Mouse (Mus musculus): ENCODE results near the gene Srsf2. TPM values are rescaled to one million over a fixed set of nuclear protein-coding genes. Genes with fewer than 3 reads are reported as not detected.
"Not testable (repeated sequence)": the region's sequence is repeated elsewhere in the genome, so short reads cannot be mapped to it uniquely, and the experiment has no call there.

Gene Srsf2
- 528 and 578 TPM in 2 replicates for polyA plus RNA-seq (2015; fragmentation: Nextera tagmentation; extraction: Ambion mirVana)

- ATAC-seq (ENCODE audit: insufficient read depth, low FRiP score), result peak; percentile 91
- WGBS, result under 1% methylated on average over 68 of the region's 74 CpGs
- Histone ChIP-seq H3K36me3 (ENCODE audit: control insufficient read depth, insufficient read depth, low read length) (peaks cover 5% of the 10 kb centered on the region; the same call in 1 of the 2 replicates), H3K27me3 (ENCODE audit: control insufficient read depth, insufficient read depth, low read length) (no peaks in the 10 kb centered on the region), H3K27ac (ENCODE audit: low read length) (peak within 1 kb of the TSS; percentile 99), H3K4me2 (ENCODE audit: low read depth, low read length) (peak within 1 kb of the TSS; percentile 86), H3K4me1 (ENCODE audit: control insufficient read depth, insufficient read depth, low read length) (peaks cover 17% of the 10 kb centered on the region), H3K4me3 (replicated peaks; ENCODE audit: low read length) (peak within 1 kb of the TSS; percentile 99), H3K9ac (ENCODE audit: low read length) (peak within 1 kb of the TSS; percentile 98), H3K9me3 (replicated peaks; ENCODE audit: control insufficient read depth, low read length) (no peaks in the 10 kb centered on the region)
These were observed at the start of gene Srsf2 for GRCm38 (mm10) chr11:116852891-116853511. Gene Srsf2 (minus strand): TSS chr11:116853094.

GRCm38 (mm10) chr11:116902588-116902987, 49.7 kb upstream of the Srsf2 start:
- H3K4me2 ChIP-seq (ENCODE audit: low read depth, low read length); H3K4me1 ChIP-seq (ENCODE audit: control insufficient read depth, insufficient read depth, low read length); H3K36me3 ChIP-seq (ENCODE audit: control insufficient read depth, insufficient read depth, low read length); H3K4me3 ChIP-seq (replicated peaks; ENCODE audit: low read length); H3K9me3 ChIP-seq (replicated peaks; ENCODE audit: control insufficient read depth, low read length); ATAC-seq (ENCODE audit: insufficient read depth, low FRiP score); H3K27ac ChIP-seq (ENCODE audit: low read length); H3K9ac ChIP-seq (ENCODE audit: low read length): not testable (repeated sequence)
- peaks cover 12% of the 10 kb centered on the region; the same call in 1 of the 2 replicates for H3K27me3 ChIP-seq (ENCODE audit: control insufficient read depth, insufficient read depth, low read length)
- 86% methylated on average over 10 of the region's 10 CpGs for WGBS

- no peak overlapping the region for H3K27ac ChIP-seq (ENCODE audit: low read length)
- H3K4me1 ChIP-seq (ENCODE audit: control insufficient read depth, insufficient read depth, low read length), result no peaks in the 10 kb centered on the region
- H3K4me2 ChIP-seq (ENCODE audit: low read depth, low read length), result no peak overlapping the region
- H3K4me3 ChIP-seq (replicated peaks; ENCODE audit: low read length), result no peak overlapping the region
- no peak for ATAC-seq (ENCODE audit: insufficient read depth, low FRiP score)
- WGBS, result 90% methylated on average over 12 of the region's 12 CpGs
- no peaks in the 10 kb centered on the region for H3K27me3 ChIP-seq (ENCODE audit: control insufficient read depth, insufficient read depth, low read length)
- no peaks in the 10 kb centered on the region for H3K9me3 ChIP-seq (replicated peaks; ENCODE audit: control insufficient read depth, low read length)
- H3K9ac ChIP-seq (ENCODE audit: low read length), result no peak overlapping the region
- no peaks in the 10 kb centered on the region for H3K36me3 ChIP-seq (ENCODE audit: control insufficient read depth, insufficient read depth, low read length)
These were observed 46.4 kb upstream of the Srsf2 start for GRCm38 (mm10) chr11:116899247-116899646.

- 77% methylated on average over 3 of the region's 3 CpGs for WGBS
- no peak overlapping the region for H3K27ac ChIP-seq (ENCODE audit: low read length)
- no peaks in the 10 kb centered on the region for H3K27me3 ChIP-seq (ENCODE audit: control insufficient read depth, insufficient read depth, low read length)
- no peaks in the 10 kb centered on the region for H3K9me3 ChIP-seq (replicated peaks; ENCODE audit: control insufficient read depth, low read length)
- no peak overlapping the region for H3K4me2 ChIP-seq (ENCODE audit: low read depth, low read length)
- H3K36me3 ChIP-seq (ENCODE audit: control insufficient read depth, insufficient read depth, low read length), result no peaks in the 10 kb centered on the region
- H3K4me3 ChIP-seq (replicated peaks; ENCODE audit: low read length), result no peak overlapping the region
- ATAC-seq (ENCODE audit: insufficient read depth, low FRiP score), result no peak
- no peak overlapping the region for H3K9ac ChIP-seq (ENCODE audit: low read length)
- no peaks in the 10 kb centered on the region for H3K4me1 ChIP-seq (ENCODE audit: control insufficient read depth, insufficient read depth, low read length)
These were observed 42.5 kb upstream of the Srsf2 start for GRCm38 (mm10) chr11:116895402-116895801.

- H3K27ac ChIP-seq (ENCODE audit: low read length), result no peak overlapping the region
- H3K27me3 ChIP-seq (ENCODE audit: control insufficient read depth, insufficient read depth, low read length), result no peaks in the 10 kb centered on the region
- H3K4me1 ChIP-seq (ENCODE audit: control insufficient read depth, insufficient read depth, low read length), result no peaks in the 10 kb centered on the region
- H3K36me3 ChIP-seq (ENCODE audit: control insufficient read depth, insufficient read depth, low read length), result no peaks in the 10 kb centered on the region
- no peak overlapping the region for H3K9ac ChIP-seq (ENCODE audit: low read length)
- ATAC-seq (ENCODE audit: insufficient read depth, low FRiP score), result peak; percentile 41; the same call in 1 of the 2 replicates
- 38% methylated on average over 19 of the region's 19 CpGs for WGBS
- H3K4me3 ChIP-seq (replicated peaks; ENCODE audit: low read length), result no peak overlapping the region
- H3K9me3 ChIP-seq (replicated peaks; ENCODE audit: control insufficient read depth, low read length), result no peaks in the 10 kb centered on the region
- H3K4me2 ChIP-seq (ENCODE audit: low read depth, low read length), result no peak overlapping the region
These were observed 40.9 kb upstream of the Srsf2 start for GRCm38 (mm10) chr11:116893532-116894442.

GRCm38 (mm10) chr11:116887136-116887535, 34.2 kb upstream of the Srsf2 start:
- Histone ChIP-seq H3K27me3 (ENCODE audit: control insufficient read depth, insufficient read depth, low read length) (no peaks in the 10 kb centered on the region), H3K27ac (ENCODE audit: low read length) (no peak overlapping the region), H3K36me3 (ENCODE audit: control insufficient read depth, insufficient read depth, low read length) (no peaks in the 10 kb centered on the region), H3K9ac (ENCODE audit: low read length) (no peak overlapping the region), H3K4me1 (ENCODE audit: control insufficient read depth, insufficient read depth, low read length) (peaks cover 6% of the 10 kb centered on the region; the same call in 1 of the 2 replicates), H3K4me3 (replicated peaks; ENCODE audit: low read length) (no peak overlapping the region), H3K4me2 (ENCODE audit: low read depth, low read length) (no peak overlapping the region), H3K9me3 (replicated peaks; ENCODE audit: control insufficient read depth, low read length) (no peaks in the 10 kb centered on the region)
- WGBS, result 51% methylated on average over 5 of the region's 5 CpGs
- ATAC-seq (ENCODE audit: insufficient read depth, low FRiP score), result no peak

GRCm38 (mm10) chr11:116885275-116886151, 32.6 kb upstream of the Srsf2 start:
- 4% methylated on average over 28 of the region's 28 CpGs for WGBS
- Histone ChIP-seq H3K4me1 (ENCODE audit: control insufficient read depth, insufficient read depth, low read length) (peaks cover 6% of the 10 kb centered on the region; the same call in 1 of the 2 replicates), H3K27ac (ENCODE audit: low read length) (no peak overlapping the region), H3K4me3 (replicated peaks; ENCODE audit: low read length) (peak overlapping the region; percentile 25), H3K4me2 (ENCODE audit: low read depth, low read length) (peak overlapping the region; percentile 56), H3K27me3 (ENCODE audit: control insufficient read depth, insufficient read depth, low read length) (no peaks in the 10 kb centered on the region), H3K9me3 (replicated peaks; ENCODE audit: control insufficient read depth, low read length) (no peaks in the 10 kb centered on the region), H3K9ac (ENCODE audit: low read length) (peak overlapping the region; percentile 40; the same call in 1 of the 2 replicates), H3K36me3 (ENCODE audit: control insufficient read depth, insufficient read depth, low read length) (no peaks in the 10 kb centered on the region)
- no peak for ATAC-seq (ENCODE audit: insufficient read depth, low FRiP score)

- Histone ChIP-seq H3K4me2 (ENCODE audit: low read depth, low read length) (no peak overlapping the region), H3K4me1 (ENCODE audit: control insufficient read depth, insufficient read depth, low read length) (peaks cover 6% of the 10 kb centered on the region; the same call in 1 of the 2 replicates), H3K36me3 (ENCODE audit: control insufficient read depth, insufficient read depth, low read length) (no peaks in the 10 kb centered on the region), H3K4me3 (replicated peaks; ENCODE audit: low read length) (no peak overlapping the region), H3K9ac (ENCODE audit: low read length) (no peak overlapping the region), H3K9me3 (replicated peaks; ENCODE audit: control insufficient read depth, low read length) (no peaks in the 10 kb centered on the region), H3K27me3 (ENCODE audit: control insufficient read depth, insufficient read depth, low read length) (no peaks in the 10 kb centered on the region), H3K27ac (ENCODE audit: low read length) (no peak overlapping the region)
- WGBS, result 87% methylated on average over 6 of the region's 6 CpGs
- no peak for ATAC-seq (ENCODE audit: insufficient read depth, low FRiP score)
These were observed 31.2 kb upstream of the Srsf2 start for GRCm38 (mm10) chr11:116884061-116884460.

Measured in stomach, embryonic 16.5 days (tissue).